Mouse (Mus musculus): ENCODE measurements around the gene Gucy2e.

- TF ChIP-seq CTCF (IDR thresholded peaks at IDR 0.05; ENCODE audit: low read depth, low read length): no peak
- TF ChIP-seq POLR2A (IDR thresholded peaks at IDR 0.05; ENCODE audit: insufficient read depth, low read length): no peak
- no peak for TF ChIP-seq EP300 (IDR thresholded peaks at IDR 0.05; ENCODE audit: insufficient read depth, low read depth, low read length)
Observed at GRCm38 (mm10) chr11:69178525-69178924, 58.3 kb downstream of the Gucy2e start.

All from ES-Bruce4 (cell line).